In the genomic region with DNA sequence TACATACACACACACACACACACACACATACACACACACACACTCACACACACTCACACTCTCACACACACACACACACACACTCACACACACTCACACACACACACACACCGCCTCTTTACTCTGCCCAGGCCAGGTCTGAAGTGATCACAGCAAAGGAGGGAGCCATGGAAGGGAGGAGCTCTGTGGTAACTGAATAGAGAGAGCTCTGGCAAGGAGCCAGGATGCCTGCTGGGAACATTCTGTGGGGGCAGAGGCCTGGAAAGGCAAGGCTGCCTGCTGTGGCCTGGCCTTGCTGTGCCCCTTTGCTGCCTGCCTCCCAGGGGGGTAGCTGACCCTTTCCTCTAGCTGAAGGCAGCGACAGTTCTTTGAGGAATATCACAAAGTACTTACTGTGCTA, we compare ENCODE assay signal across 9 mouse cellular contexts. TPM values are rescaled to one million over a fixed set of nuclear protein-coding genes. Genes with fewer than 3 reads are reported as not detected.
DNase-seq lines count a peak whose midpoint lies in the region; ATAC-seq lines count a peak whose summit lies in the region.
"Had no signal": no experiment of that assay in that cellular context is flagged by ENCODE, and none has a peak within 500 bp of the region (broad histone marks: within the 10 kb centered on the region; RNA-seq: fewer than 3 reads in every experiment).

No protein-coding gene starts in this region.

- H3K36me3 ChIP-seq in forebrain, embryonic 14.5 days (ENCODE audit: control insufficient read depth, insufficient read depth, low read length) = no peaks in the 10 kb centered on the region
- H3K36me3 ChIP-seq in hindbrain, embryonic 13.5 days = no peaks in the 10 kb centered on the region

- whole genome bisulfite sequencing in forebrain, embryonic 14.5 days = 4% methylated on average over 2 of the region's 2 CpGs
- 0% methylated on average over 2 of the region's 2 CpGs for WGBS in hindbrain, embryonic 13.5 days

- no peak overlapping the region for H3K4me2 ChIP-seq in forebrain, embryonic 14.5 days (ENCODE audit: low read length)
- 0 out of 2 replicates have a peak overlapping the region, but pooled peaks have one; percentile 15 for H3K4me2 ChIP-seq in hindbrain, embryonic 13.5 days

- H3K4me1 ChIP-seq in forebrain, embryonic 14.5 days (ENCODE audit: control insufficient read depth, insufficient read depth, low read length) = peaks cover 17% of the 10 kb centered on the region
- H3K4me1 ChIP-seq in hindbrain, embryonic 13.5 days (replicated peaks) = peaks cover 33% of the 10 kb centered on the region

- peak overlapping the region; percentile 48; the same call in 1 of the 2 replicates for H3K27ac ChIP-seq in forebrain, embryonic 14.5 days (ENCODE audit: low read depth, low read length)
- H3K27ac ChIP-seq in hindbrain, embryonic 13.5 days = peak overlapping the region; percentile 73
- H3K27ac ChIP-seq: liver, embryonic 14.5 days had no signal

- H3K27me3 ChIP-seq in forebrain, embryonic 14.5 days (replicated peaks; ENCODE audit: control insufficient read depth, insufficient read depth, low read length) = no peaks in the 10 kb centered on the region
- H3K27me3 ChIP-seq in hindbrain, embryonic 13.5 days = no peaks in the 10 kb centered on the region

- H3K4me3 ChIP-seq in forebrain, embryonic 14.5 days (ENCODE audit: low read depth, low read length) = no peak overlapping the region
- no peak overlapping the region for H3K4me3 ChIP-seq in hindbrain, embryonic 13.5 days

- DNase-seq in urinary bladder, postnatal 25 days (ENCODE audit: low spot score) = peak; percentile 36
- no peak for DNase-seq in urinary bladder, adult 2 months (ENCODE audit: low spot score)
- DNase-seq in forebrain, embryonic 14.5 days (ENCODE audit: low spot score) = peak; percentile 91
- peak; percentile 79 for DNase-seq in layer of hippocampus, postnatal 10 days (ENCODE audit: low spot score in 2 of 2)
- DNase-seq in lung, postnatal 10 days = peak; percentile 87
- peak; percentile 62 for DNase-seq in retina, postnatal 7 days (ENCODE audit: low read depth, low spot score)
- no peak for DNase-seq in spleen, adult 18-20 months

- H3K9ac ChIP-seq in forebrain, embryonic 14.5 days (ENCODE audit: low read length) = no peak overlapping the region
- peak overlapping the region; percentile 39; the same call in 1 of the 2 replicates for H3K9ac ChIP-seq in hindbrain, embryonic 13.5 days
- H3K9ac ChIP-seq: liver, embryonic 14.5 days had no signal

- H3K9me3 ChIP-seq in forebrain, embryonic 14.5 days (replicated peaks; ENCODE audit: control insufficient read depth, low read length) = no peaks in the 10 kb centered on the region
- no peaks in the 10 kb centered on the region for H3K9me3 ChIP-seq in hindbrain, embryonic 13.5 days

- peak; percentile 77 for ATAC-seq in forebrain, embryonic 14.5 days
- ATAC-seq in hindbrain, embryonic 13.5 days (ENCODE audit: low FRiP score) = peak; percentile 59; the same call in 1 of the 2 replicates

RNA-seq across cellular contexts. Expression of a gene that starts 1.8 kb away (rescaled TPM):
- 0.11 and 0.25 TPM in 2 replicates for polyA plus RNA-seq in urinary bladder, adult 2 months (2012; rRNA removed)
- polyA plus RNA-seq in forebrain, embryonic 14.5 days (2014; fragmentation: Nextera tagmentation; extraction: Ambion mirVana) = 0.20 and 0.34 TPM in 2 replicates
- polyA plus RNA-seq in hindbrain, embryonic 13.5 days (2015; fragmentation: Nextera tagmentation; extraction: Ambion mirVana) = 0.16 and 0.25 TPM in 2 replicates
- total RNA-seq in layer of hippocampus, postnatal 10 days (2021) = under 1 TPM; 0.34 to 0.42 TPM

RNA-seq across cellular contexts. Expression of a gene that starts 12.3 kb away (rescaled TPM):
- 9.1 and 9.7 TPM in 2 replicates for polyA plus RNA-seq in urinary bladder, adult 2 months (2012; rRNA removed)
- polyA plus RNA-seq in forebrain, embryonic 14.5 days (2014; fragmentation: Nextera tagmentation; extraction: Ambion mirVana) = 5.7 and 5.9 TPM in 2 replicates
- 8.4 and 9.2 TPM in 2 replicates for polyA plus RNA-seq in hindbrain, embryonic 13.5 days (2015; fragmentation: Nextera tagmentation; extraction: Ambion mirVana)
- 10 to 100 TPM; 69.2 to 72.6 TPM for total RNA-seq in layer of hippocampus, postnatal 10 days (2021)

RNA-seq across cellular contexts. Expression of a gene that starts 34.5 kb away (rescaled TPM):
- polyA plus RNA-seq in urinary bladder, adult 2 months (2012; rRNA removed) = 20.2 and 22.0 TPM in 2 replicates
- 42.2 and 43.4 TPM in 2 replicates for polyA plus RNA-seq in forebrain, embryonic 14.5 days (2014; fragmentation: Nextera tagmentation; extraction: Ambion mirVana)
- polyA plus RNA-seq in hindbrain, embryonic 13.5 days (2015; fragmentation: Nextera tagmentation; extraction: Ambion mirVana) = 38.4 and 39.0 TPM in 2 replicates
- 10 to 100 TPM; 22.8 to 23.7 TPM for total RNA-seq in layer of hippocampus, postnatal 10 days (2021)

Comparison
In these comparisons a context has a peak if more than half of its experiments do, and no peak if none do; other contexts are left out.
1. DNase-seq: peak in urinary bladder, postnatal 25 days (single experiment), forebrain, embryonic 14.5 days (single experiment), layer of hippocampus, postnatal 10 days (2 of 2), lung, postnatal 10 days (single experiment) and retina, postnatal 7 days (single experiment); none in urinary bladder, adult 2 months (single experiment) and spleen, adult 18-20 months (0 of 2).